Mouse (Mus musculus) neural tube, embryonic 12.5 days (tissue): ENCODE measurements around the gene Il17c. TPM values are rescaled to one million over a fixed set of nuclear protein-coding genes. Genes with fewer than 3 reads are reported as not detected.

Experiments
- ATAC-seq: fragments of 200-750 bp; cut with Nextera tagmentation; 2 replicates; pipeline ENCODE4 v1.8.0; 2017; ENCODE audit warnings: low read depth, mild to moderate bottlenecking, moderate TSS enrichment, moderate library complexity; ENCODE audit not compliant: low FRiP score
- H3K27ac ChIP-seq: fragments of 300-500 bp; sonication (generic); 2 replicates; pipeline ENCODE4 v1.5.1; 2016
- H3K27me3 ChIP-seq: fragments of 300-500 bp; sonication (generic); replicated peaks from 2 replicates; pipeline ENCODE4 v1.6.1; 2016; ENCODE audit warnings: mild to moderate bottlenecking
- H3K36me3 ChIP-seq: fragments of 300-500 bp; sonication (generic); 2 replicates; pipeline ENCODE4 v1.6.1; 2016; ENCODE audit warnings: mild to moderate bottlenecking
- H3K4me1 ChIP-seq: fragments of 300-500 bp; sonication (generic); 2 replicates; pipeline ENCODE4 v1.6.1; 2016
- H3K4me2 ChIP-seq: fragments of 300-500 bp; sonication (generic); replicated peaks from 2 replicates; pipeline ENCODE4 v1.6.1; 2016; ENCODE audit warnings: mild to moderate bottlenecking
- H3K4me3 ChIP-seq: fragments of 300-500 bp; sonication (generic); 2 replicates; pipeline ENCODE4 v1.5.1; 2016
- H3K9ac ChIP-seq: fragments of 300-500 bp; sonication (generic); 2 replicates; pipeline ENCODE4 v1.6.1; 2016; ENCODE audit warnings: mild to moderate bottlenecking
- H3K9me3 ChIP-seq: fragments of 300-500 bp; sonication (generic); 2 replicates; pipeline ENCODE4 v1.6.1; 2016; ENCODE audit warnings: mild to moderate bottlenecking
- WGBS: fragments of 180-500 bp; shearing (Covaris S2); methylation state at CpG from one replicate; pipeline ENCODE4 v1.1.7; 2016; 5-methylcytosine and 5-hydroxymethylcytosine counted together
- polyA plus RNA-seq: library from polyadenylated mRNA; unstranded; fragments of >200 nt; fragmentation: Nextera tagmentation; extraction: Ambion mirVana; gene quantifications from 2 replicates; pipeline ENCODE4 v1.2.1, GENCODE M21; 2016

The Il17c gene
- polyA plus RNA-seq, 1 experiment from 2014 or later = not detected

DNA sequence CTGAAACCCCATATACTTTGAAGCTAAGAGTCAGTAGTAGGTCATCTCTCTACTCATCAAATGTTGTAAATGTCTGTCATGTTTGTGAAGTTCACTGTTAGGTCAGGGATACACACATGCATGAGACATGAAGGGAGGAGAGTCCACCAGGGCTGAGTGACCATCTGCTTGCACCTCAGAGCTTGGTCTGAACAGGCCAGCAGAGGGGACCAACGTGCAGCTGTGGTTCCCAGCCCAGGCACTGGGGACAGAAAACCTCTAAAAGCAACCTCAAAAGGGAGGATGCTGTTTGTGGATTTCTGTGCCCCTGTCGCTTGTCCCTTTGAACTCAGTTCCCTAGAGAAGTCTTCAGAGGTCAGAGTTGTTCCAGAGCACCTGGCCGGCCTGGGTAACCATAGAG lies 23.4 kb downstream of the Il17c start:
- WGBS = 71% methylated on average over 3 of the region's 3 CpGs
- ATAC-seq = no peak
- no peak overlapping the region for H3K27ac ChIP-seq

DNA sequence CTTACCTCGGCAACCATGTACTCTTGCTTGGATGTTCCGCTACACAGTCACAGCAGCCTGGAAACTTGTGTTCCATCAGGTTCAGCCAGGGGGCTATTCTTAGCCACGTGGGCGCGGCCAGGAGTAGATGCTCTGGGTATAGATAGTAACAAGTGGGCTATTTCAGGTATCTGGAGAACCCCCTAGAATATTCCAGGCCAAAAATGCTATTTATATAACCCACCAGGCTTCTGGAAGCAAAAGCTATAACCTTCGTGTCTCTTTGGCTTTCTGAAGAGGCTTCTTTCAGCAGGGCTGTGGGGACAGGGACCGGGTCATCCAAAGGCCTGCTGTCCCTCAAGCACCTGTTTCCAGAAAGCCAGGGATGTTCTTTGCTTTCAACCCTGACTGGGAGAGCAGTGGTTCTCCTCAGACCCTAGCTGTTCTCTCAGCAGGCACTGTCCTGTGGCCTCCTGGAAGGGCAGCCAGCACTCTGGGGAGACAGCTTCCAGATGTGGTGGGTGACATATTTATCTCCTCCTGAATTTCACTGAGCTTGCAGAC lies 29.4 kb downstream of the Il17c start:
- Histone ChIP-seq H3K36me3 (no peaks in the 10 kb centered on the region), H3K4me3 (no peak overlapping the region), H3K4me1 (no peaks in the 10 kb centered on the region), H3K4me2 (no peak overlapping the region), H3K27ac (no peak overlapping the region), H3K9me3 (no peaks in the 10 kb centered on the region), H3K27me3 (peaks cover 3% of the 10 kb centered on the region; the same call in 1 of the 2 replicates), H3K9ac (no peak overlapping the region)
- ATAC-seq = no peak
- 84% methylated on average over 7 of the region's 7 CpGs for WGBS

More for the DNA sequence above, 23.4 kb downstream of the Il17c start:
- H3K4me2 ChIP-seq = peak overlapping the region; percentile 89
- H3K4me1 ChIP-seq = peaks cover 30% of the 10 kb centered on the region
- H3K27me3 ChIP-seq = no peaks in the 10 kb centered on the region
- H3K9ac ChIP-seq = no peak overlapping the region
- no peak overlapping the region; the same call in 1 of the 2 replicates for H3K4me3 ChIP-seq
- no peaks in the 10 kb centered on the region for H3K9me3 ChIP-seq
- H3K36me3 ChIP-seq = no peaks in the 10 kb centered on the region

DNA sequence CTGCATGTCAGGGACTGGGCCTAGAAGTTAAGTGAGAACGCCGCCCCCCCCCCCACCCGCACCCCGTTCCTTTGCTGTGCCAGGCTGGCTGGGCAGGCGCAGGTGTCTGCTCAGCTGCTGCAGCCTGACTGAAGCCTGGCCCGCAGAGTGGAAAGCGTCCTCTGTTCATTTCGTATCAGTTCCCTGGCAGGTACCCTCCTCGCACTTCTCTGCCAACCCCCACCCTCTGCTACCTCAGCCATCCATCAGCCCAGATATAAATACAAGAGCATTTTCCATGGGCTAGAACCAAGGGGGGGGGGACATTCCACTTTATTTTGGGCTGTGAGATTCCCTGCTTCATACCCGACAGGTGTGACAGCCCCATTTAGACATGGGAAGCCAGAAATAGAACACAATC lies 30.3 kb downstream of the Il17c start:
- Histone ChIP-seq H3K36me3 (no peaks in the 10 kb centered on the region), H3K4me2 (no peak overlapping the region), H3K27ac (no peak overlapping the region), H3K9ac (no peak overlapping the region), H3K9me3 (no peaks in the 10 kb centered on the region), H3K4me1 (no peaks in the 10 kb centered on the region), H3K27me3 (peaks cover 3% of the 10 kb centered on the region; the same call in 1 of the 2 replicates), H3K4me3 (no peak overlapping the region)
- no peak for ATAC-seq
- 85% methylated on average over 10 of the region's 10 CpGs for WGBS

DNA sequence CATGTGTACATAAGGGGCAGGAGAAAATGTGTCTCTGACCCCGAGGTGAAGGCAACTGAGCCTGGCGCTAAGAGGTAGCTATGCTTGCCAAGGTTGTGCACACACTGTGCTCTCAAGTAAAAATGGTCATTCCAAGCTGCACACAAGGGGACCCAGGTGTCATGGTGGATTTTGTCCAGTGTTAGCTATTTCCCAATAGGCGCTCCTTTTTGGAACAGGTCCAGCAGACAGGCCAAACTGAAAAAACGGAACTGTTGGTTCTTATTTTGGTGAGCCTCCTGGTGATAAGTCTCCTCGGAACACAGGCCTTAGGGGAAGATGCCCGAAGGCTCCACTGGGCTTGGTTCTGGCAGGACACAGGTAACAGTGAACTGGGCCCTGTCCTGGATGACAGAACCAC lies 32.6 kb downstream of the Il17c start:
- Histone ChIP-seq H3K4me2 (no peak overlapping the region), H3K4me1 (no peaks in the 10 kb centered on the region), H3K36me3 (no peaks in the 10 kb centered on the region), H3K27me3 (peaks cover 11% of the 10 kb centered on the region), H3K27ac (no peak overlapping the region), H3K9me3 (no peaks in the 10 kb centered on the region), H3K4me3 (no peak overlapping the region), H3K9ac (no peak overlapping the region)
- WGBS = 87% methylated on average over 6 of the region's 6 CpGs
- ATAC-seq = no peak

DNA sequence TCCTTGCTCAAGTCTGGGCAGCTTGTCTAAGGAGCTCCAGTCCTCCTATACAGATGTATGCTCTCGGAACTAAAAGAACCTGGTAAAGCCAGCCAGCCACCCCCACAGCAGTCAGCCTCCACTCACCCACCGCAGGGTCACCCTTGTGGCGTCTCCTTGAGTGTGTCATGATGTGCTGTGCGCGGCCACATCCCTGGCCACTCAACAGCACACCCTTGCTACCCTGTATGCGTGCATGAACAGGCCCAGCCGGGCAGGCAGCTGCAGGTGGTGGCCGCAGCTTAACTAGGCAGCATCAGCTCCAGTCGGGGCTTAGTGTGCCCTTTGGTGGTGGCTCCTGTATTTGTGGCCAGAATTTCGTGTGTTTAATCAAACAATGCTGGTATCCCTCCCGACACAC lies 35.4 kb downstream of the Il17c start:
- Histone ChIP-seq H3K9me3 (no peaks in the 10 kb centered on the region), H3K9ac (no peak overlapping the region), H3K4me3 (no peak overlapping the region), H3K27me3 (peaks cover 38% of the 10 kb centered on the region), H3K4me2 (no peak overlapping the region), H3K27ac (no peak overlapping the region), H3K36me3 (no peaks in the 10 kb centered on the region), H3K4me1 (peaks cover 13% of the 10 kb centered on the region)
- ATAC-seq = no peak
- WGBS = 79% methylated on average over 11 of the region's 11 CpGs

DNA sequence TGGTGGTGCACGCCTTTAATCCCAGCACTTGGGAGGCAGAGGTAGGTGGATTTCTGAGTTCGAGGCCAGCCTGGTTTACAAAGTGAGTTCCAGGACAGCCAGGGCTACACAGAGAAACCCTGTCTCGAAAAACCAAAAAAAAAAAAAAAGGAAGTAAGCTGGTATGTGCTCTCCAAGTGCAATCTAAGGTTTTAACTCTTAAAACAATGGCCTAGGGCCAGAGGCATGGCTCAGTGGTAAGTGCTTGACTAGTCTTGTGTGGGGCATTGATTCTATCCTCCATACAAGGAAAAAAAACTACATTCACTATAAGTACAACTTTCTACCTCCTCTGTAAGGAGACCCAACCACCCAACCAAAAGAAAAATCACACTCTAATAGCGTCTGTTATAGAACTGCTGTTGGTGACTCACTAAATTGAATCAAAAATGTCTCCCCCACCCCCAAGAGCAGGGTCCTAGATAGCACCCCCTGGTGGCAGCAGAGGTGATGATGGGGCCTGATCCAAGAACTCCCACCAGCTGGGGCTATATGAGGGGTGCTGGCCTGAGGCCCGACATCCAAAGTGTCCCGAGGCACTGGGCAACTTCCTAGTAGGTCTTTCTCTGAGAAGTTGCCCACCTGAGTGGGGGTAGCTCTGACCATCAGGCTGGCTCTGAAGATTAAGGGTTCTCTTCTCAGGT lies 37.5 kb downstream of the Il17c start:
- Histone ChIP-seq H3K4me2 (no peak overlapping the region), H3K4me3 (no peak overlapping the region), H3K27me3 (peaks cover 47% of the 10 kb centered on the region), H3K9ac (no peak overlapping the region), H3K9me3 (no peaks in the 10 kb centered on the region), H3K36me3 (no peaks in the 10 kb centered on the region), H3K4me1 (peaks cover 13% of the 10 kb centered on the region), H3K27ac (no peak overlapping the region)
- 56% methylated on average over 6 of the region's 6 CpGs for WGBS
- no peak for ATAC-seq

DNA sequence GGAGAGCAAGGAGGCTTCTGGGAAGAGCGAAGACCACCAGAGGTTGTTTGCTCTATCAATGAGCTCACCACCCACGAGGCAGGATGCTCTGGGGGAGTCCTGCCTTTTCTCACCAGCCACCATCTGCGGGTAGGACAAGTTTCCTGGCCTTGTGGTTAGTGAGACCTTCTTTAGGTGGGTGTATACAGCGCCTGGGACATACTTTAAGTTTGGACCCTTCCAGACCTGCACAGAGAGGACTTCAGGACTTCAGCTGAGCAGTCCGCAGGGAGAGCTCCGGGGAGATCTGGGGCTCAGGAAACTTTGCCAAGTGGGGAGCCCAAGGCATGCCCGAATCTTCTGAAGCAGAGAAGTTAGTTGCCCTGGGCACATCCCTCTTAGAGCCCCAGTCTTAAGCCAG lies 38.2 kb downstream of the Il17c start:
- no peak for ATAC-seq
- H3K27me3 ChIP-seq = peaks cover 47% of the 10 kb centered on the region
- H3K4me3 ChIP-seq = no peak overlapping the region
- WGBS = 23% methylated on average over 7 of the region's 7 CpGs
- H3K9me3 ChIP-seq = no peaks in the 10 kb centered on the region
- H3K4me1 ChIP-seq = peaks cover 13% of the 10 kb centered on the region
- no peaks in the 10 kb centered on the region for H3K36me3 ChIP-seq
- peak overlapping the region; percentile 64 for H3K4me2 ChIP-seq
- no peak overlapping the region for H3K9ac ChIP-seq
- H3K27ac ChIP-seq = no peak overlapping the region

DNA sequence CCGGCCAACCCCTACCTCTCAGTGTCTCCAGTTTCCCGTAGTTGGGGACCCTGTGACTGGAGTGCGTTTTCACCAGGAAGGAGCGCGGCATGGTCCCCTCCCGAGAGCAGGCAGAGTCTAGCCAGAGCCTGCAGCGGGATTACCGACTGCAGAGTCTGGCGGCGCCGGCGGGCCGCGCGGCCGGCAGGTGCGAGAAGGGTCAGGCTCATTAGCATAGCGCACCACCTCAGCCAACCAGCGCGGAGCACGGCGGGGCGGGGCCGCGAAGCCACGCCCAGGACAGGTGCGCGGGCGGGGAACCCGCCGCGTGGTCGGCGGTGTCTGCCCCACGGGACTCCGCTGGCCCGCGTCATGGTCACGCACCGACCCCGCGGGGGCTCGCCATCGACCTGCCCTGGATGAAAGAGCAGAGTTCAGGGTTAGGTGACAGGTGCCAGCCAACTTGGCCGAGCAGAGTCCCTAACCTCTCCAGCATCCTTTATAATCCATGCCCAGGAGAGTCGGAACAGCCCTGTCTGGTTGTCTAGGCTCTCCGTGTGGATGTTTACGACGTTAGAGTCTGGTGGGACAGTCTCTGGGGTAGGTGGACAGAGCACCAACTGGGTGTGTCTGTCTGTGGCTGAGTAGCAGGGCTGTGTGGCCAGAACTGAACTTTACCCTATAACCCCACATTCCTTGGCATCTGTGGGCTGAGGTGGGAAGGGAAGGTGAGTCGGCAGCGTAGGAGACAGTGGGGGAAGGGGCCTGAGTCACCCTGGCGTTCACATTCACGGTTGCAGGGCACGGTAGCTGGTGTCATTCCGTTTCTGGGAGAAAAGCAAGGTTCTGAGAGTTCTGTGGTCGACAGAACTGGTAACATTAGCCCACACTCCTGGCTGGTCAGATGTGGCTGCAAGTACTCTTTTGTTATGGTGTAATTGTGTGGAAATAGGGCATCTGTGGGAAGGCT lies 39.0 kb downstream of the Il17c start, which contains the start of gene Snai3:
Gene Snai3 (minus strand): TSS at position 210 of the 949 bp plus-strand sequence.
- H3K9ac ChIP-seq = 0 out of 2 replicates have a peak within 1 kb of the TSS, but pooled peaks have one; percentile 33
- H3K4me1 ChIP-seq = peaks cover 13% of the 10 kb centered on the region
- peaks cover 4% of the 10 kb centered on the region; the same call in 1 of the 2 replicates for H3K36me3 ChIP-seq
- H3K27ac ChIP-seq = no peak within 1 kb of the TSS
- WGBS = 2% methylated on average over 56 of the region's 56 CpGs
- H3K9me3 ChIP-seq = no peaks in the 10 kb centered on the region
- H3K4me2 ChIP-seq = peak within 1 kb of the TSS; percentile 64
- ATAC-seq = peak; percentile 58
- H3K4me3 ChIP-seq = peak within 1 kb of the TSS; percentile 27
- H3K27me3 ChIP-seq = peaks cover 47% of the 10 kb centered on the region

DNA sequence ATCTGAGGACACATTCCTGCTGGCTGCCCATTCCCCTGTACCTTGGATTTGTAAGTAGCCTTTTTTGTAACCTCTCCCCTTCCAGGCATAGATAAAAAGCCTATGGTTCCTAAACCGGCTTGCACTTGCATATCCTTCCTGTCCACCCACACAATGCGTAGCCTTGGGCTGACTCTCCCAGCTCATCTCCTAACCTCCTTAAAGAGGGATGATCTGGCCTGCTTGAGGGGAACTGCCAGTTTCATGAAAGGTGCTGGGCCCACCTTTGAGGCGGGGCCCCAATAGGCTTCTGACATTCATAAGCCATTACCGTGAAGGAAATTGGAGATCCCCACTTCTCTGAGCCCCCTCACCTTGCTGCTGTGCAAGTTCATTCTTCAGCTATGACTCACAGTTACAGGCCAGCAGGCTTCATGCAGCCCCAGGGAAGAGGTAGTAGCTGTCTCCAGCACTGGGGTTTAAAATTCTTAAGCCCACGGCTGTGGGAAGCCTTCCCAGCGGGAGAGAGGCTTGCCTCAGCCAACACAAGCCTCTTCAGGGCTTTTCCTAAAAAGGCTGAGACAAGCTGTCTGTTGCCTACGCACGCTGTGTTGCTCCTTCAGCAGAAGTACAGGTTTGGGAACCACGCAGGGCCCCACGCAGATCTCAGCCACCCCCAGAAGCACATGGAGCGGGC lies 39.8 kb downstream of the Il17c start:
- WGBS = 67% methylated on average over 11 of the region's 11 CpGs
- H3K9me3 ChIP-seq = no peaks in the 10 kb centered on the region
- H3K4me2 ChIP-seq = no peak overlapping the region
- H3K27ac ChIP-seq = no peak overlapping the region
- H3K27me3 ChIP-seq = peaks cover 47% of the 10 kb centered on the region
- H3K9ac ChIP-seq = no peak overlapping the region
- H3K4me1 ChIP-seq = peaks cover 13% of the 10 kb centered on the region
- H3K36me3 ChIP-seq = peaks cover 11% of the 10 kb centered on the region; the same call in 1 of the 2 replicates
- no peak overlapping the region for H3K4me3 ChIP-seq
- ATAC-seq = no peak

DNA sequence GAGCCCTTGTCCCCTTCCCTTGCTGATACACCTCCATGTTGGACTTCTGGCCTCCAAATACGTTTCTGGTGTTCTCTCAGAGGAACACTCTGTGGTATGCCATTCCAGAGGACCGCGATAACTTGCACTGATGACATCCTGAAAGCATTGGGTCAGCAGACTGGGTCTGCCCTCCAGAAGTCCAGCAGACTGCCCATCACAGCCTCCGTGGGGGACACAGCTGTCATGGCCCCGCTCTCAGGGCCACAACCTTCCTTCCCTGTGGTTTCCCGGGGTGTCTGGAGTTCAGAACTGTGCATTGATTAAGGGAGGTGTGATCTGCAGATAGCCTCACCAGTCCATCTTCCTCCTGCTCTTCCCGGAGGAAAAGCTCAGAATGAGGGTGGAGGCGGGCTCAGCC lies 40.7 kb downstream of the Il17c start:
- Histone ChIP-seq H3K9ac (no peak overlapping the region), H3K4me2 (no peak overlapping the region), H3K4me3 (no peak overlapping the region), H3K27me3 (peaks cover 47% of the 10 kb centered on the region), H3K36me3 (peaks cover 20% of the 10 kb centered on the region), H3K9me3 (no peaks in the 10 kb centered on the region), H3K4me1 (peaks cover 13% of the 10 kb centered on the region), H3K27ac (no peak overlapping the region)
- WGBS = 68% methylated on average over 8 of the region's 8 CpGs
- ATAC-seq = no peak

DNA sequence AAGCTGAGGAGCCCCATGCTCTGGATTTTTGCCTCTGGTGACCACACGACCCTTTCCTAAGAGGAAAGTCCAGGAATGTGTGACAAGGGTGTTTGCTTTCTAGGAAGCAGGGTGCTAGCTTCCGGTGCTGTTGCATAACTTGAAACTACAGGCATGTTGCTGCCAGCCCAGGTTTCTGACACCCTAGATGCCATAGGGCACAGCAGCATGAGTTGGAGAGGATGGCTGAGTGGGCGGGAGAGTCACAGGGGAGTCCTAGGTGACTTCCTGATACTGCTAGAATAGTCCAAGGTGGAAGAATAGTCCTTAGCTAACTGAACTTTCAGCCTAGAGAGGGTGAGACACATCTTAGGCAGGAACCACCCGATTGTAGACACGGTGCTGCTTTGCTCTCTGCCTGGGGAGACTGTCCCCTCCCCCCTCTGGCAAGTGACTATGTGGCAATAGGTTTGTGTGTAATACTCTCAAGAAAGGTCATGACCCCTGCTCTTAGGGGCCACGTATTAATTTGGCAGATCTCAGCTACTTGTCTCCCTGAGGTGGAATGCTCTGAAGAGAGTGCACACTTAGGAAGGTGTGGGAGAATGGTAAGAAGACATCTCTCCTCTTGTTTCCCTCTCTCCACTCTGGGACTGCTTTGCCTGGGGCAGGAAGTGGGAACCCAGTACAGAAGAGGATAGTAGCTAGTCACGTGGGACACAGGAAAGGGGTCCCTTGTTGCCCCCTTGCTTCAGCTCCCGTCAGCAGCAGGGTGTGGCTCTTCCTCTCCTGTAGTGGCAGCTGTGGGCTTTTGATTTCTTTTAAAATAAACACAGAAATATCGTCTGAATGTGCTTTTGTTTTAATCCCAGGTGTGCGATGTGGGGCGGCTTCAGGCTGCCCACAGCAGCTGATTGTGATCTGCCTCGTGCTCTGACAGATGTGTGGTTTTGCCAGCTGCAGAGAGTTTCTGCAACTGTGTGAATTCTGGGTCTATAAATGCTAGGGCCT lies 42.1 kb downstream of the Il17c start:
- Histone ChIP-seq H3K4me1 (peaks cover 13% of the 10 kb centered on the region), H3K27ac (no peak overlapping the region), H3K9me3 (no peaks in the 10 kb centered on the region), H3K4me3 (no peak overlapping the region), H3K27me3 (peaks cover 42% of the 10 kb centered on the region), H3K9ac (no peak overlapping the region), H3K36me3 (peaks cover 32% of the 10 kb centered on the region), H3K4me2 (no peak overlapping the region)
- ATAC-seq = no peak
- 72% methylated on average over 12 of the region's 12 CpGs for WGBS
